Mouse (Mus musculus) left cerebral cortex, adult 9 months (tissue): ENCODE results near the gene Gmfb.
A peak's percentile ranks its signal among the peaks of the same experiment; 100 is the strongest.
"Not testable (repeated sequence)": the region's sequence is repeated elsewhere in the genome, so short reads cannot be mapped to it uniquely, and the experiment has no call there.

ENCODE experiments used
- DNase-seq, 2 experiments: peaks; one replicate each; pipeline ENCODE4 v3.0.0; 2022; ENCODE audit warnings: low spot score in 2 of 2

Gmfb gene

GRCm38 (mm10) chr14:46821873-46822716 is at the start of gene Gmfb:
Gmfb (minus strand) TSS chr14:46822242.
- peak; percentile 90 to 97 for DNase-seq

DNA sequence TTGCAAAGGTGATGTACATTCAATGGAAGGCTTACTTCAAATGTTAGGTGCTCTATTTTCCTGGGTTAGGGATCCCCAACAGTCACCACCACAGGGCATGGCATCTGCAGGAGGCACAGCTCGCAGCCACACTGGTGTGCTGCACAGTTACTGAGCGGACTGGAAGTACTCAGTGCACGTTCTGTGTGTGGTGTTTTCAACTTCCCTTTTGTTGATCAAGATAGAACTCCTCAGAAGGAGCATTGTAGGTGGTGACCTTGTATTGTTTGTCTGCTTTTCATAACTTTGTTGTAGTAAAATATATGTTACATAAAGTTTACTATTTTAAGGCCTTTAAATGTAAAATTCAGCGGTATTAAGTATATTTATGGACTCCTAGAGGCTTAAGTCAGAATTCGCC is 40.9 kb upstream of the Gmfb start:
- DNase-seq = no peak

- DNase-seq = no peak
Measured at GRCm38 (mm10) chr14:46853677-46854076, 31.6 kb upstream of the Gmfb start.

DNA sequence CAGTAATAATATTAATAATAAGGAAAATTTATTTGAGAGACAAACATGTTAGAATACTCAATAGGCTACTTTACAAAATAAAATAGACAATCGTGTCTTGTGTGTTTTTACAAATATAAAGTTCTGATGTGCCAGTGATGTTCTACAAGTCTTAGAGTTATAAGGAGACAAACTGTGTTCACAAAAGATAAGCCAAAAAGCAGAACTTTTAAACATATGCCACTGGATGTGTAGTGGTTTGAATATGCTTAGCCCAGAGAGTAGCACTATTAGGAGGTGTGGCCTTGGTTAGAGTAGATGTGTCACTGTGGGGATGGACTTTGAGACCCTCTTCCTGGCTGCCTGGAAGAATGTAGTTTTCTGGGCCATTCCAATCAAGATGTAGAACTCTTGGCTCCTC is 27.7 kb upstream of the Gmfb start:
- DNase-seq = no peak

DNA sequence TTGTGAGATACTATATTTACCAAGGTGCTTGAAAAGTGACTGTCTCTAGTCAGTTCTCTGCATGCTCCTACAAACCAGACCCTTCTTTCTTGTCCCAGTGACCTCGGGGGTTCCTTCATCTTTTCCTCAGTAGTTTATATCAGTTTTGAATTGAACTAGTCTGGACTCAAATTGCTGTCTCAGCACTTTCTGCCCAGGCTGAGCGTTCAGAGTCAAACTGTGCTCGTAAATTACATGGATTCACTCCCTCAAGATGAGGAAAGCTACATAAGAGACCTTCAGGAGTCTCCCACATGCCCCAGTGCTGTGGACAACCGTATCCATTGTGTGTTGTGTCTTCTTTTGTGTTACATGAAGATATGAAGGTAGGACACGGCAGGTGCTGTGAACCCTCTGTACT is 26.7 kb upstream of the Gmfb start:
- no peak for DNase-seq

GRCm38 (mm10) chr14:46848063-46848590 is 26.1 kb upstream of the Gmfb start:
- DNase-seq = no peak

DNA sequence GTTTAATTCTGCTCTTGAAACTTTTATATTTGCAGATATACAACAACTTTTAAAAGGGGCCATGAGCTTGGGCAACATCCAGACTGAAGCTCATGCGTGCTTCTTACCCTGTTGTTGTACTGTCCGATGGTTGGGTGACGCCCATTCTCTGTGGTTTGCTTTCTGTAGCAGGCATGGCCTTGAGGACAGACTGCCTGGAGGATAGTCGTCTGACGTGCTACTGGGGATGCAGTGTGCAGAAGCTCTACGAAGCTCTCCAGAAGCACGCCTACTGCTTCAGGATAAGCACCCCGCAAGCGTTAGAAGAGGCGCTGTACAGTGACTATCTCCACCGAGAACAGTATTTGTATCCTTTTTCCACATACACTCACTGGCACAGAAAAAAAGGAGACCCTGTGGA is 23.7 kb upstream of the Gmfb start:
- no peak for DNase-seq

DNA sequence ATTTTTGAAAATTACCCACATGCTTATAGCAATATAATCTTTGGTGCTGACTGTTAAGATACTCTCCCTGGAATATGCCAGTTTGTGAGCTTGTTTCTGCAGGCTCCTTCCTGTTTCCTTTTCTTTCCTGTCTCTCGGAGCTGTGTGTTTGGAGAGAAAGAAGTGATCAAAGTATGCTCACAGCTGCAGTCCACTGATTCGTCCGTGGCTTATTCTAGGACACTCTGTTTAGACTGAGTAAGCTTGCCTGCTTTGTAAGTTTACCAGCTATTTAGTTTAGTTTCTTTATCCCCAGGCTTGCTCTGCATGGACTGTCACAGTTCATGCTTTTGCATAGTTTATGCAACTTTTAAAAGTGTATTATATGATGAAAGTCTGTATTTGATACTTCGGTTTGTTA is 17.3 kb upstream of the Gmfb start:
- DNase-seq = no peak

DNA sequence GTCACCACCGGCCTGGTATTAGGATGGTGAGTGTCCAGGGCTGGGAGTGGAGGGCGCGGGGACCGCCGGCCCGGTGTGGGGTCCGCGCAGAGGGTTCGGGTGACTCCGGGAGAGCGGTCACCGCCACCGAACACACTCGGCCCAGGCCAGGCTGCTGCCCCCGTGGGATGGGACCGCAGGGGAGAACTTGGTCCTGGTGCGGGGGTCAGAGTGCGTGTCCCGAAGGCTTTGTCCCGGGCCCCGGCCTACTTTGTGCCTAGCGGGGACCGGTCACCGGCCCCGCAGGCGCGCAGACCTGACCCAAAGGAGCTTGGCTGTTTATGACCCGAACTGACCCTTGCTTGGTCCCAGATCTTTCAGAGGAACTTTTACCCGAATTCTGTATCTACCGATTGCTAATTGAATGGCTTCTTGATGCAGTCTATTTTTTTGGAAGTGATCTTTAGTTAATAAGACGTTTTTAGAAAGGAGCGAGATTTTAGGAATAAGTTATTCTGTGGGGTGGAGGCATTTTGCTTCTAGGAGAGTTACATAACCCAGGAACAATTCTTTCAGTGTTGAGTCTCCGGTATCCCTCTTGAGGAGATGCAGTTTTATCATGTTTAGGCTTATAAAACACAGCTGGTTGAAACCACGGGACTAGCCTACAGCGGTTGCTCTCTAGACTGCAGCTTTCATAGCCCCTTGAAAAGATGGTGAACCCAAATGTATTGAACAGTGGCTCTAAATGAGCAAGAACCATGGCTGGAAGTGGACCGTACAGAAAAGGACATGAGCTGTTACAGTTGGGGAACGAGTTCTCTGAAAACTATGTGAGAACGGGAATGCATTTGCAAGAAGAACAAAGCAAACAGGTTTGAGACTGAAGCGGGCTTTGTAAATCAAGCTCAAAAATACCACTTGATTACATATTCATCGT is 10.6 kb upstream of the Gmfb start:
- DNase-seq = peak in 1 of 2 experiments; percentile 15

DNA sequence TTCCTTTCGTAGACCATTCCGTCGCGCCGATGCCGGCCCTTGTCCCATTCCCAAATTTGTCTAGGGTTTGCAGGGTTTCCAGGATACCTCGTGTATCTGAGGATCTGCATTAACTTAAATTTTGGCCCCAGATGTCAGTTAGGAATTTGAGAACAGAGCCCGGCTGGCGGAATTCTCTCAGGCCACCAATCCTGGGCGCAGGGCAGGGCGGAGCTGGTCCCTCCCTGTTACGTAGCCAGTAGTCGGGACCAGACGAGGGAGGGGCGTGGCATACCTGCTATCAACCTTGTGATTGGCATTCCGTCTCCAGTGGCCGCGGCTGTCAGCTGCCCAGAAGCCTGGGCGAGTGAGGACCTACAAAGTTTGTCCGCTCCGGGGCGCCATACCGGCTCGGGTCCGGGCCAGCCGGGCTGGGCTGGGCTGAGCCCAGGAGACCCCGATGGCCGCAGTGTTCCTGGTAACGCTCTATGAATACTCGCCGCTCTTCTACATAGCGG is 9.8 kb upstream of the Gmfb start, which contains the start of gene Cgrrf1:
TSS of gene Cgrrf1 (plus strand) at position 289 of the 497 bp plus-strand sequence.
- peak; percentile 87 to 96 for DNase-seq

DNA sequence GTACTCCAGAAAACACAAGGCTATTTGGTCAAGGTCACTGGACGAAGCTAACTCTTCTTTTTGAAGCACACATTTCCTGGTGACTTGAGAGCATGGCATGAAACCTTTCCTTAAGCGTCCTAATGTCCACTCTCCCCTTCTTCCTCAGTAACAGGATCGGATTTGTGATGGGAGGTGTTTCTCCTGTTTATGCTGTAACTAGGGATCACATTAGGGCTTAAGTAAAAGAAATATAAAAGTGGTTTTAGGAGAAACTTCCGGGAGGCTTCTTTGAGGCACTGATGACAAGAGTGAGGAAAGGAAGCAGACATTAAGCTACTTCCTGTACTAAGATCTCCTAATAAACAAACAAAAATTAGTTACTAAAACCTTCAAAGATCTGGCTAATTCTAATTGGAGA is 9.3 kb upstream of the Gmfb start:
- DNase-seq = no peak

GRCm38 (mm10) chr14:46827430-46827829 is 5.4 kb upstream of the Gmfb start:
- no peak for DNase-seq

DNA sequence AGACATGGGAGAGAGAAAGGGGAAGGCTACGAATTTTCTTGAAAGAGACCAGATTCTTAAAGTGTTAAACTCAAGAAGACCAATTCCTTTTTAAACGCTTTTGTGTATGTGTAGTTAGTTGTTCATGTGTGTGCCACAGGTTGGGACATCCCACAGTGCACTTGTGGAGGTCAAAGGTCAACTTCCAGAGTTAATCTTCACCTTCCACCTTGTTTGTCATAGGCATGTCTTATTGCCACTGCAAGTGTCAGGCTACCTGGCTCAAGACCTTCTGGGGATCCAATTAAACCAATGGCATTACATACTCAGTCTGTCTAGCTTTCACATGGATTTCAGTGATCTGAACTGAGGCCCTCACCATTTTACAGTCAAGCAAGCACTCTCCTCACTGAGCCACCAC is 2.0 kb upstream of the Gmfb start:
- DNase-seq = no peak

GRCm38 (mm10) chr14:46821271-46821872 is 670 bp downstream of the Gmfb start:
- DNase-seq = no peak

DNA sequence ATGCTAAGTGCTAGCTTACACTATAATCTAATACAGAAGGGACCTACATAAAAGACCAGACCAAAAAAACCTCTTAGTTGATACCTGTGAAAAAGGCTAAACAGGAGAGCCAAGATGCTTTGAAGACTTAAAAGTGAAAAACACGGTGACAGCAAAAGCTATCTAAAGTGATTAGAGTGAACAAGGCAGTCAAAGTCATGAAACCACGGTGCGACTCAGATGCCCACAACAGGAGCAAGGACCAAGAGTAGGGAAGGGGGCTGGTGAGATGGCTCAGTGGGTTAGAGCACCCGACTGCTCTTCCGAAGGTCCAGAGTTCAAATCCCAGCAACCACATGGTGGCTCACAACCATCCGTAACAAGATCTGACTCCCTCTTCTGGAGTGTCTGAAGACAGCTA is 2.1 kb downstream of the Gmfb start:
- not testable (repeated sequence) for DNase-seq

- no peak for DNase-seq
Measured at GRCm38 (mm10) chr14:46818743-46819142, 3.3 kb downstream of the Gmfb start.

GRCm38 (mm10) chr14:46816916-46817622 is 5.0 kb downstream of the Gmfb start:
- no peak for DNase-seq

GRCm38 (mm10) chr14:46815640-46816039 is 6.4 kb downstream of the Gmfb start:
- DNase-seq = no peak

DNA sequence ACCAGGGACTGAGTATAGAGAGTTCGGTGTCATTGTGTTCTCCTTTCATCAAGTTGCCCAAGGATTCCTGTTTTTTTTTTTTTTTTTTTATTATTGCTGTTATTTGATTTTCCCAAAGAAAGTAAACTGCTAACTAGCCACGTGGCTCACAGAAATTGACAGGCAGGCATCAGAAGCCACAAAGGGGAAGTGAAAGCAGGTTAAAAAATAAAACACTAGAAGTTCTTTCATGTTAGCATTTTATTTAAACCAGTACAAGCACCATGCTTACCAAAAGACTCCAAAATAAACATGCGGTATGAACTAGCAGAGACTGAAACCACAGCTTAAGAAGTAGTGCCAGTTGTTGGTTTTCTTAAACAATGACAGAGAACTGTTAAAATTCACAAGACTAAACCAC is 14.1 kb downstream of the Gmfb start:
- no peak for DNase-seq

DNA sequence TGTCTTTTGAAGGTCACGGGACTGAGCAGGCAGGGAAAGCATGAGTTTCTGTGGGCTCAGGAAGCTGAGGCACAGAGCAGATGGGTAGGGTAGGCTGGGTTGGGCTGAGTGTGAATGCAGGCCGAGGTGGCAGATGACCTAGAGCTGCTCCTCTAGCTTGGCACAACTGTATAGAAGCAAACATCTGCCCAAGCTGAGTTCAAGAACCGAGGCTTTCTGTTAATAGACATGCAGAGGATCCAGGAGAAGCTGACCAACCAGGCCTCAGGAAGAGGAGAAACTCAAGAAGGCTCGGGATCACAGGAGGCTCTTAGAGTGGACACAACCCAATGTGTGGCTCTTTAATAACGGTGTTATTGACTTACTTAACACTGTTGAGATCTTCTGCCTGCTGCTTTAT is 15.9 kb downstream of the Gmfb start:
- no peak for DNase-seq

DNA sequence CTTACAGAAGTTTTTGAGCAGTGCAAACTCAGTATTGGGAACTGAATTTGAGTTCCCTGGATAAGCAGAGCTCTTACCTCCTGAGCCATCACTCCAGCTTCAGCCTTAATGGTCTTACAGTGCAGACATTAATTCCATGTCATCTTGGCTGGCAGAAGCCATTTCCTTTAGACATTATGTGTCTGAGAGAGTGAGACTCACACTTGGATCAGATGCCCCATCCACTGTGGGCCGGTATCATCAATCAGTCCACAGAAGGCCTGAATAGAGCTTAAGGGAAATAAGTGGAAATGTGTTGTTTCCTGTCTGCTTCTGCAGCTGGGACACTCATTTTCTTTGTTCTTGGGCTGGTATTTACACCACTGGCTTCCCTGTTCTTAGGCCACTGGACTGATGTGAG is 18.3 kb downstream of the Gmfb start:
- DNase-seq = no peak
